Mouse (Mus musculus) myocyte (in vitro differentiated cells): ENCODE results near the gene Slc35f1.

Experiments used
- MYOD1 ChIP-seq, 3 experiments: IDR thresholded peaks; one replicate each; pipeline ENCODE4 v1.6.1; 2011; ENCODE audit warnings: control low read depth in 2 of 3, low read depth in 2 of 3, mild to moderate bottlenecking in 2 of 3, moderate library complexity in 1 of 3; ENCODE audit not compliant: insufficient read length in 2 of 3, control insufficient read depth in 1 of 3
- POLR2A ChIP-seq: IDR thresholded peaks from one replicate; pipeline ENCODE4 v1.6.1; 2011; ENCODE audit warnings: low read depth, mild to moderate bottlenecking, control low read depth, moderate library complexity; ENCODE audit not compliant: insufficient read length

GRCm38 (mm10) chr10:52779926-52780485, 89.7 kb downstream of the Slc35f1 start:
- TF ChIP-seq POLR2A (no peak), MYOD1 (IDR thresholded peaks at IDR 0.05; ENCODE audit: control insufficient read depth in 1 of 3, insufficient read length in 2 of 3, low read depth in 2 of 3) (no peak)
